Mouse (Mus musculus): ENCODE data around the gene Gba2.
A peak's percentile ranks its signal among the peaks of the same experiment; 100 is the strongest.
"Not testable (repeated sequence)": the region's sequence is repeated elsewhere in the genome, so short reads cannot be mapped to it uniquely, and the experiment has no call there.

Gene Gba2

DNA sequence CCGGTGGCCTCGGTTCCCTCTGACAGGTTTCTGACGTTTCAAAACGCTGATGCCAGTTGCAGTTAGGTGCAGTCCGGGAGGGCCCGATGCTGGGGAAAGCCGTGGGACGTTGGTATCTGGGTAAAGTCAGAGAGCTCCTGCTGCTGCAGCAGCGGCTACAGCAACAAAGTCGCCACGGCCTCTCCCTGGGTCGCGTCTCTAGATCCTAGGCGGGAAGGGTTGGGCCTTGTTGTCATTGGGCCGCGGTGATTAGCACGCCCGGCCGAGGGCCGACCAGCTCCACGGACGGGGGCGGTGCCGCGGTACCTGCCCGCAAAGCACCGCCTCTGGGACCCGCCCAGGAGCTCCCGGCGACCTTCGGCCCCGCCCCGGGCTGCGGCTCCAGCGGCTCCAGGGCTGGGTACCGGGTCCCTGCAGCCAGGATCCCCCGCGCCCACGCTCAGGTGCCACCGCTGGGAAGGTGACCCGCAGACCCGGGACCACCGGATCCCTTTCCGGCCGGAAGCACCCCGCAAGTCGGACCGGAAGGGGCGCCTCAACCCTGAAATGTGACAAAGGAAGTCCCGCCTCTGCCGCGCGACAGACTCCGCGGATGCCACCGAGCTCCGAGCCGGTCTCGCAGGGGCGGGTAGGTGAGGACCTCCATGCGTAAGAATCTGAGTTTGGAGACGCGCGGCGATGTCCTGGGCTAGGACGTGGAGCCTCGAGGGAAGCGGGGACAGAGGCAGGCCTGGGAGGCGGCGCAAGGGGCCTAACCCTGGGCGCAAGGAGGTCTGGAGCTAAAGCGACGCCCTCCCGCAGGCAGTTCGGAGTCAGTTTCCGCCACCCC, at the start of gene Gba2, which contains the start of gene Rgp1:
TSS of gene Gba2 (minus strand) at position 498 of the 829 bp plus-strand sequence.
TSS of gene Rgp1 (plus strand) at position 340 of the 829 bp plus-strand sequence.
- peak; percentile 79 to 87 for DNase-seq

- no peak for DNase-seq
Measured at GRCm38 (mm10) chr4:43620146-43620778, 41.6 kb upstream of the Gba2 start.

- no peak for DNase-seq
Measured at GRCm38 (mm10) chr4:43613060-43613730, 34.5 kb upstream of the Gba2 start.

- no peak for DNase-seq
Measured at GRCm38 (mm10) chr4:43612534-43612933, 33.9 kb upstream of the Gba2 start.

GRCm38 (mm10) chr4:43604751-43605685, 26.3 kb upstream of the Gba2 start:
- DNase-seq: no peak

GRCm38 (mm10) chr4:43604099-43604498, 25.4 kb upstream of the Gba2 start:
- no peak for DNase-seq

GRCm38 (mm10) chr4:43600195-43600934, 21.7 kb upstream of the Gba2 start:
- DNase-seq: no peak

DNA sequence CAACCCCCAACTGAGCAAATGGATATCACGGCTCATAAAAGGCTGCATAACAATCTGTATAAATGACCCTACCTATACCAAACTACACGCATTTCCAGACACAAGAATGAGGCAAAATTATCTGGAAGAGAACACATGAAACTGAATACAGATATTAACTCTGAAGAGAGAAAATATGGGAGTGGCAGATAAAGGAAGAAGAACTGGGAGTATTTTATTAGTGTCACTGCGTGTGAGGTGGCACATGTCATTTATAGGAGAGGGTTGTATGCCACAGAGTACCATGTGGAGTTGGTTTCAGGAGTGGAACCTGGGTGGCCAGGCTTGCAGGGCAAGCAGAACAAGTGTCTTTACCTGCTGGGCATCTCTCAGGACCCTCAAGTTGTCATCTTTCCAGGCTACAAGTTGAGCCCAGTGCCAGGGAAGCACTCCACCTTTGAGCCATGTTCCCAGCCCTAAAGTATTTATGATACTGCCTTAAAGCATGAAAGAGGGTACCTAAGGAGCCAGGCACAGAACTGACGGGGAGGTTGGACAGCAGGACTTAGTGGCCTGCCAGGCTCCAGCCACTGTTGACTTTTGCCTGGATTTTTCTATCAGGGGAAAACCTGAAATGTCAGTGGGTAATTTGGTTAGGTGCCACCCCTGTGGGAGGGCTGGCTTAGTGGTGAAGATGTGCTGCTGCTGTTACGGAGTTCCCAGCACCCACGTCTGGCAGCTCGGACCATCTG, 20.1 kb upstream of the Gba2 start:
- DNase-seq: no peak

- no peak for DNase-seq
Measured at GRCm38 (mm10) chr4:43598200-43598599, 19.5 kb upstream of the Gba2 start.

GRCm38 (mm10) chr4:43596597-43596996, 17.9 kb upstream of the Gba2 start:
- DNase-seq: not testable (repeated sequence)

- no peak for DNase-seq
Measured at GRCm38 (mm10) chr4:43593453-43593852, 14.8 kb upstream of the Gba2 start.

DNA sequence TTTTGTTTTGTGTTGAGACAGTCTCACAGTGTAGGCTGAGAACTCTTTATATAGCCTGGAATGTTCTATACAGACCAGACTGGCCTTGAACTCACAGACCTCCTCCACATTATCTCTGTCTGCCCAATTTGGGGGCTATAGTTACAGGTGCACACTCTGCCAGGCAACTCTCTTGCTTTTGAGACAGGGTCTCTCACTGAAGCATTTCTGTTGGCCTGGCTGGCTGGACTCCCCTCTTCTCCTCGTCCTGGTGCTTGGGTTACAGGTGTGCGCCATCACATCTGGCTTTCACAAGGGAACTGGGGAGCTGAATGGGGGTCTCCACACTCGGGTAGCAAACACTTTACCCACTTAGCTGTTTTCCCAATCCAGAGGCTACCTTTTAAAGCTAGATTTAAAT, 13.3 kb upstream of the Gba2 start:
- DNase-seq: no peak

GRCm38 (mm10) chr4:43591543-43591942, 12.9 kb upstream of the Gba2 start:
- no peak for DNase-seq

DNA sequence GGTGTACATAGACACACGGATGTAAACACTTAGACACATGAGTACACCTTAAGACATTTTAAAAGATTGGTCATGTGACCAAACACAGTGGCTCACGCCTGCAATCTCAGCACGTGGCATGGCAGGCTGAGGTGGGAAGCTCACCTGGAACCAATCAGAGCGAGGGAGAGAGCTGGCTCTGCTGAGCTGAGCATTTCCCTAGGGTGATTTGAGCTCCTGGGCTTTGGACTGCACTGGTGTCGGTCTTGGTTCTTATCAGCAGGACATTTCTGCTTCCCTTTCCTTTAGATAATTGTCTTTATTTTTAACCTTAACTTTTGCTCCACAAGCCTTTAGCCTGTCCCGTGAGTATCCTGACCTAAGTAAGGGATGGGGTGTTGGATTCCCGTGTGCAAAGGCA, 9.0 kb upstream of the Gba2 start:
- no peak for DNase-seq

GRCm38 (mm10) chr4:43586411-43586810, 7.7 kb upstream of the Gba2 start:
- no peak for DNase-seq

GRCm38 (mm10) chr4:43585682-43586081, 7.0 kb upstream of the Gba2 start:
- DNase-seq: no peak

DNA sequence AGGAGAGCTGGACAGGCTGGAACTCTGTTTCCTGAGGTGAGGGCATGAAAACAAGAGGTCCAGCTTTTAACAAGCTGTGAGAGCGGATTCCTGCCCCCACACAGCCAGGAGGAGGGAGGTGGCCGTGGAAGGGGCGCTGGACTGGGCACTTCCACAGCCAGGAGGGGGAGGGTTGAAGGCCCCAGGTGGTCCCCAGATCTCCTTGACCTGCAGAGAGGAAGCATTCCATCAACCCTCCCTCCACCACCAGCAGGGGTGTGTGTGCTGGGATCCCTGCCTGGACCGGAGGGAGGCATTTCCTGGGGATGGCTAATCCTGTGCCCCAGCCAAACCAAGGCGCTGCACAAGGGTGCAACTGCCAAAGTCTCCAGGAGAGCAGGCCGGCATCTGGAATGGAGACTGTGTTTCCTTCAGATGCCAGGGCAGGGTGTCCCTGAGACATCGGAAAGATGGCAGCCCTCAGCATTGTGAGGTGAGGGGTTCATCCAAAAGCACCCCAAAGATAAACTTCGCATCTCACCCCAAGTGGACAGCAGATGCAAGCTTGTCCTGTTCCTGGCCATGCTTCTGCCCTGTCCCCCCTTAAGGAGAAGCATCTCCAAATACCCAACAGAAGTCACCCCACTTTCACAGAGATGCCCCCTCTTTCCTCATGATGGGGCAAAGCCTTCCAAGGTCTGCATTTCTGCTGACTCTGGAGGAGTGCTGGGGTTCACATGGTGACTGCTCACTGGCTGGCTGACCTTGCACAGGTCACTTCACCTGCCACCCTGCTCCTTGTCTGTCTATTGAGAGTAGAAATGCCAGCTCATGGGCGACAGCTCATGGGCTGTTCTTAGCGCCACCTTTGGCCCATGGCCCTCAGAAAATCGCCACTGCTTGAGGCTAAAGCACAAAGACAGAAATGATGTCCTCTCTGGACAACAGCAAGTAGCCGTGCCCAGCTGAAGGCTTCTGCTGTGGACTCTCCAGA, 6.1 kb upstream of the Gba2 start, which contains the start of gene Msmp:
TSS of gene Msmp (minus strand) at position 51 of the 973 bp plus-strand sequence.
- no peak for DNase-seq

- no peak for DNase-seq
Measured at GRCm38 (mm10) chr4:43583421-43583820, 4.7 kb upstream of the Gba2 start.

DNA sequence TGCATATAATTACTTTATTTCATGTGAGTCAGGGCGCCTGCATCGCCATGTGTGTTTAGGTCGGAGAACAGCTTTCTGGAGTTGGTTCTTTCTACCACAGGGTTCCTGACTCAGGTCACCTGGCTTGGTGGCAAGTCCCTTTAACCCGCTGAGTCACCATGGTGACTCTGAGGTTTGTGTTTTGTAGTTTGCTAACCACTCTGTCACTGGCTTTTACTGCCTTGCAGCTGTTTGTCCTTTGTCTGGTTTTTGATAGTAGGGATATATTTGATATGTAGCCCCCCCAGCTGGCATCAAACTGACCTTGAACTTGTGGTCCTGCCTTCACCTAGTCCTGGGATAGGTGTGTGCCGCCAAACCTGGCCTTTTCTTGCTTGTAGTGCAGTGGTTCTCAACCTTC, 3.6 kb upstream of the Gba2 start:
- DNase-seq: no peak

DNA sequence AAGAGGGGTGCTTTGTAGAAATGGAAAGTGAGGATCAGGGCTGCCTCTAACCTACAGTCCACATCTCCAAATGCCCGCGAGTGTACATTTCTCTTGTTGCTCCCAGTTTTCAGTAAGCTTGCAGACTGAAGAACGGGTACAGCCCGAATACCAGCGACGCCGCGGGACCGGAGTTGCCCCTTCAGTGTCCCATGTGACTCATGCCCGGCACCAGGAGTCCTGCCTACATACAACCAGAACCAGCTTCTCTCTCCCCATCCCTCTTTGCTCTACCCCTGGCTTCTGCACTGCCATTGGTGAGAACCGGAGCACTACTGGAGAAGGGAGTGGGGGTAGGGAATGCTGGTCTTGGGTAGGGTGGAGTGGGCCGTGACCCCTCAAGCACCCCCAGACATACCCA, 2.7 kb upstream of the Gba2 start:
- DNase-seq: no peak
